Mouse (Mus musculus): Measurements from ENCODE around the gene Pdx1. TPM values are rescaled to one million over a fixed set of nuclear protein-coding genes. Genes with fewer than 3 reads are reported as not detected.

Gene Pdx1
- polyA plus RNA-seq, 1 experiment from 2014 or later, result 8.1 TPM

DNA sequence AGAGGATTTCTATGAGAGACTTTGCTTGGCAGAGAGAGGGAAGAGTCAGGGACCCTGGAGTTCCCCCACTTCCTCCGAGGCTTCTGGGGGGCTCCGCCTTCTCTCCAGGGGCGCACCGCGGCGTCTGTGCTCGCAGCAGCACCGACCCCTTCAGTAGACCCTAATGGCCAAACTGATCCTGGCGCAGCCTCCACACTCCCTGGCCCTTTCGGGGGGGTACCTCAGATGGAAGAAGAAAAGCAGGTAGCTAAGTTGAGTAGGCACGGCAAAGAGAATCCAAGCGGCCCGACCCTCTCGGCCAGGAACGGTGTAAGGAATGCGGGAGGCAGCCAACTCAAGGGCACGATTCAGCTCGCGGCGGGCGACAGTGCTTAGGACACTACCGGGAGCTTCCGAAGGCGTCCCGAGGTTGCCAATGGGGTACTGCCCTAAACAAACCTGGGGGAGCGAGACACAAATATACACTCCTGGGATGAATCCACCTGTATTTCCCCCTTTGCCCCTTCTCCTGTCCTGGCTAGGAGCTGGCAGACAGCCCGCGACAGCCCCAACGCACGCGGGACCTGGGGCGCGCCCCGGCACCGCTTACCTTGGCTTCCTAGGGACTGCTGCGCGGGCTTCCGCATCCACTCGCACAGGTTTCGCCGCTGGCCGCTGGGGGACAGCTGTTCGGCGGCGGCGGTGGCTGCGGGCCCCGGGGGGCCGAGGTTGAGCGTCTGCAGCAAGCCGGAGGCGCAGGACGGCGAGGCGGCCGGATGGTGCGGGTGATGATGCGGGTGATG, 36.3 kb downstream of the Pdx1 start:
- Histone ChIP-seq H3K4me1 (ENCODE audit: control insufficient read depth, insufficient read depth, low read length) (no peaks in the 10 kb centered on the region; the same call in none of the 2 replicates), H3K9ac (ENCODE audit: low read length) (peak overlapping the region; percentile 23; the same call in 1 of the 2 replicates), H3K9me3 (replicated peaks; ENCODE audit: control insufficient read depth, low read length) (no peaks in the 10 kb centered on the region), H3K4me3 (replicated peaks; ENCODE audit: low read length) (peak overlapping the region; percentile 33), H3K27ac (ENCODE audit: low read length) (peak overlapping the region; percentile 27; the same call in 1 of the 2 replicates), H3K4me2 (ENCODE audit: low read depth, low read length) (peak overlapping the region; percentile 29; the same call in 1 of the 2 replicates), H3K27me3 (ENCODE audit: control insufficient read depth, insufficient read depth, low read length) (peaks cover 99% of the 10 kb centered on the region), H3K36me3 (ENCODE audit: control insufficient read depth, insufficient read depth, low read length) (no peaks in the 10 kb centered on the region)
- under 1% methylated on average over 58 of the region's 58 CpGs for WGBS
- no peak for ATAC-seq (ENCODE audit: insufficient read depth, low FRiP score)

GRCm38 (mm10) chr5:147306638-147307397, 37.1 kb downstream of the Pdx1 start, which contains the start of gene Cdx2:
Gene Cdx2 (minus strand): TSS chr5:147307270.
- no peaks in the 10 kb centered on the region for H3K9me3 ChIP-seq (replicated peaks; ENCODE audit: control insufficient read depth, low read length)
- peaks cover 99% of the 10 kb centered on the region for H3K27me3 ChIP-seq (ENCODE audit: control insufficient read depth, insufficient read depth, low read length)
- H3K4me2 ChIP-seq (ENCODE audit: low read depth, low read length), result peak within 1 kb of the TSS; percentile 29
- WGBS, result under 1% methylated on average over 63 of the region's 63 CpGs
- H3K9ac ChIP-seq (ENCODE audit: low read length), result peak within 1 kb of the TSS; percentile 23
- peak within 1 kb of the TSS; percentile 27; the same call in 1 of the 2 replicates for H3K27ac ChIP-seq (ENCODE audit: low read length)
- H3K36me3 ChIP-seq (ENCODE audit: control insufficient read depth, insufficient read depth, low read length), result no peaks in the 10 kb centered on the region
- H3K4me1 ChIP-seq (ENCODE audit: control insufficient read depth, insufficient read depth, low read length), result no peaks in the 10 kb centered on the region; the same call in 1 of the 2 replicates
- peak within 1 kb of the TSS; percentile 33 for H3K4me3 ChIP-seq (replicated peaks; ENCODE audit: low read length)
- ATAC-seq (ENCODE audit: insufficient read depth, low FRiP score), result peak; percentile 72

DNA sequence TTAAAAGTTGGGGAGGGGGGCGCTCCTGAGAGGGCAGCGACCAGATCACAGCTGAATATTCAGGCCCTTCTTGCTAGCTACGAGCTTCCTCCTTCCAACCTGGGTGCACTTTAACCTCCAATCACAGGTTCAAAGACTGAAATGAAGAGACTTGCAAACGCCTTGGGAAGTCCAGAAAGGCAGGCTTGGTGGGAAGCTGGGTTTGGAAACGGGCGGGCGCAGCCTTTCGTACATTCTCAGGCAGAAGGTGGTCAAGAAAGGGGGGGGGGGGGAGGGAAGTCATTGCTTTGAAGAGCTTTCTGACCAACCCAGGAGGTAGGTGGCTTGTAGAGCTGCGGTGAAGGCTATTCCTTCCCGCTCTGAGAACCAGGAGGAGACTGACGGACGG, 37.6 kb downstream of the Pdx1 start:
- H3K4me2 ChIP-seq (ENCODE audit: low read depth, low read length), result peak overlapping the region; percentile 12; the same call in 1 of the 2 replicates
- H3K9ac ChIP-seq (ENCODE audit: low read length), result no peak overlapping the region
- H3K4me1 ChIP-seq (ENCODE audit: control insufficient read depth, insufficient read depth, low read length), result no peaks in the 10 kb centered on the region; the same call in 1 of the 2 replicates
- H3K4me3 ChIP-seq (replicated peaks; ENCODE audit: low read length), result peak overlapping the region; percentile 33; the same call in 1 of the 2 replicates
- no peaks in the 10 kb centered on the region for H3K36me3 ChIP-seq (ENCODE audit: control insufficient read depth, insufficient read depth, low read length)
- WGBS, result 4% methylated on average over 12 of the region's 12 CpGs
- no peaks in the 10 kb centered on the region for H3K9me3 ChIP-seq (replicated peaks; ENCODE audit: control insufficient read depth, low read length)
- no peak overlapping the region for H3K27ac ChIP-seq (ENCODE audit: low read length)
- ATAC-seq (ENCODE audit: insufficient read depth, low FRiP score), result 0 out of 2 replicates have a peak, but pooled peaks have one; percentile 2
- peaks cover 99% of the 10 kb centered on the region for H3K27me3 ChIP-seq (ENCODE audit: control insufficient read depth, insufficient read depth, low read length)

DNA sequence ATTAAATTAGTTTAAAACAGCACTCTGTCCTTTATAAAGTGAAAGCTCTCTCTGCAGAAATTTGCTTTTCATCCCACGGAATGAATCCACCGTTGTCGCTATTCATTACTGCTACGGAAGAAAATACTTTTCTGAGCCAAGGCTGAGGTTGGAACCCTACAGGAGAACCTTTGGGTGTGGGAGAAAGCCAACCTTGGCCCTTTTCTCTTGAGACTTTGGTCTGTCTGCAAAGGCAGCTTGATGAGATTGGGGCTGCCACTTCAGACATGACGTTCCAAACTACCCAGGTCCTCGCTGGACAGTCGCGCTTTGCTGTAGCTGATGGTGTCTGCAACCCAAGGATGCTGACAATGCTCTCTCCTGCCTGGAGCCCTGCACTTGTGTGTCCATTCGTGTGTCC, 38.7 kb downstream of the Pdx1 start:
- H3K9me3 ChIP-seq (replicated peaks; ENCODE audit: control insufficient read depth, low read length), result no peaks in the 10 kb centered on the region
- H3K4me2 ChIP-seq (ENCODE audit: low read depth, low read length), result no peak overlapping the region
- H3K9ac ChIP-seq (ENCODE audit: low read length), result no peak overlapping the region
- H3K27ac ChIP-seq (ENCODE audit: low read length), result no peak overlapping the region
- ATAC-seq (ENCODE audit: insufficient read depth, low FRiP score), result no peak
- H3K4me1 ChIP-seq (ENCODE audit: control insufficient read depth, insufficient read depth, low read length), result no peaks in the 10 kb centered on the region; the same call in 1 of the 2 replicates
- H3K4me3 ChIP-seq (replicated peaks; ENCODE audit: low read length), result no peak overlapping the region
- 14% methylated on average over 9 of the region's 9 CpGs for WGBS
- peaks cover 99% of the 10 kb centered on the region for H3K27me3 ChIP-seq (ENCODE audit: control insufficient read depth, insufficient read depth, low read length)
- H3K36me3 ChIP-seq (ENCODE audit: control insufficient read depth, insufficient read depth, low read length), result no peaks in the 10 kb centered on the region

DNA sequence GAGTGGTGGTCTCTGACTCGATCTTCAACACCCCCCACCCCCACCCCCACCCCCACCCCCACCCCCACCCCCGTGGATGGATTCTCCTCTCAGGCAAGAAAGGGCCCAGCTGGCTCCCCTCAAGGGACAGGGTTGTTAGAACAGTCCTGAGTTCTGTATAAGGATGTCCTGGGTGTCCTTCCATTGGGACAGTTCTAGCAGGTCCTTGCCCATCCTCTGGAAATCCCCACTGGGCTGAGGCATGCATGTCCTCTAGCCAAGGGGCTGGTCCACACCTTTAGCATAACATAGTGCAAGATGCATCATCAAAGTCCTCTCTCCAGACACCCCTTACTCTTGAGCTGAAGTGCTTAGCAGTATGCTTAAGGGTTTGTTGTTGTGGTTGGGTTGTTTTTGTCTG, 40.0 kb downstream of the Pdx1 start:
- WGBS, result 0% methylated on average over 2 of the region's 2 CpGs
- H3K9me3 ChIP-seq (replicated peaks; ENCODE audit: control insufficient read depth, low read length), result no peaks in the 10 kb centered on the region
- no peak for ATAC-seq (ENCODE audit: insufficient read depth, low FRiP score)
- no peaks in the 10 kb centered on the region for H3K36me3 ChIP-seq (ENCODE audit: control insufficient read depth, insufficient read depth, low read length)
- H3K4me3 ChIP-seq (replicated peaks; ENCODE audit: low read length), result no peak overlapping the region
- H3K4me1 ChIP-seq (ENCODE audit: control insufficient read depth, insufficient read depth, low read length), result no peaks in the 10 kb centered on the region; the same call in 1 of the 2 replicates
- peaks cover 99% of the 10 kb centered on the region for H3K27me3 ChIP-seq (ENCODE audit: control insufficient read depth, insufficient read depth, low read length)
- H3K27ac ChIP-seq (ENCODE audit: low read length), result no peak overlapping the region
- H3K4me2 ChIP-seq (ENCODE audit: low read depth, low read length), result no peak overlapping the region
- no peak overlapping the region for H3K9ac ChIP-seq (ENCODE audit: low read length)

DNA sequence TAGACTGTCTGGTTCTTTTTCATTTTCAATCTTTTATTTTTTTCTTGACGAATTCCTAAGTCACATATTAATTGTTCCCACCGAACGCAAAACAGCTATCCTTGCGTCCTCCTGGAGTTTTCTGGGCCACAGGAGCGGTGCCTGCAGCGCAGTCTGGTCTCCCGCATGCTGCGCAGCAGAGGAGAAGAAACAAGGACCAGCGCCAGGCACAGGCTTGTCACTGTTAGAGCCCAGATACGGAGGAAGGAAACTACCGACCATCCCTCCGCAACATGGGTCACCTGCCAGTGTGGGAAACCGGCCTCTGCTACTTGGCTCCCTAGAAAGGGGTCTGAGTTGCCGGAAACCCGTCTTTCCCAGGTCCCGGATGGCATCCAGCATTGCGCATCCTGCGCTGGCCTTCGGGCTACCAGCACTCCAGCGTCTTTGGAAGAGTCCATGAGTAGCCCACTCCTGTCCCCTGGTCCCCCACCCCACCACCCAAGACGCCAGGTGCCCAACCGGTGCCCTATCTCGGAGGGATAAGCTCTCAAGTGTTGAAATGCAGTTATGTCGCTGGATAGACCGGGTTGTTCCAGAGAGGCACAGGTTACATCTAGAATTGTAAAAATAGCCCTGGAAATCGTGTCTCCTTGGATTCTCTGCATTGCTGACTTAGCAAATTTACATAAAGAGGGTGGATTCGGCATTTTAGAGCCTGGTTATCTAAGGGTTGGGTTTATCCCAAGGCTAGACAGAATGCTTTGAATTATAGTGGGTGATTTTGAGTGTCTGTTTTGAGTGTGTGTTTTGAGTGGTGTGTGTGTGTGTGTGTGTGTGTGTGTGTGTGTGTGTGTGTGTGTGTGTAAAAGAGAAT, 43.3 kb downstream of the Pdx1 start:
- 5% methylated on average over 27 of the region's 27 CpGs for WGBS
- no peak for ATAC-seq (ENCODE audit: insufficient read depth, low FRiP score)
- H3K9ac ChIP-seq (ENCODE audit: low read length), result no peak overlapping the region
- H3K4me2 ChIP-seq (ENCODE audit: low read depth, low read length), result no peak overlapping the region
- H3K4me1 ChIP-seq (ENCODE audit: control insufficient read depth, insufficient read depth, low read length), result no peaks in the 10 kb centered on the region
- peaks cover 97% of the 10 kb centered on the region for H3K27me3 ChIP-seq (ENCODE audit: control insufficient read depth, insufficient read depth, low read length)
- H3K4me3 ChIP-seq (replicated peaks; ENCODE audit: low read length), result no peak overlapping the region
- H3K9me3 ChIP-seq (replicated peaks; ENCODE audit: control insufficient read depth, low read length), result no peaks in the 10 kb centered on the region
- H3K36me3 ChIP-seq (ENCODE audit: control insufficient read depth, insufficient read depth, low read length), result no peaks in the 10 kb centered on the region
- H3K27ac ChIP-seq (ENCODE audit: low read length), result no peak overlapping the region

DNA sequence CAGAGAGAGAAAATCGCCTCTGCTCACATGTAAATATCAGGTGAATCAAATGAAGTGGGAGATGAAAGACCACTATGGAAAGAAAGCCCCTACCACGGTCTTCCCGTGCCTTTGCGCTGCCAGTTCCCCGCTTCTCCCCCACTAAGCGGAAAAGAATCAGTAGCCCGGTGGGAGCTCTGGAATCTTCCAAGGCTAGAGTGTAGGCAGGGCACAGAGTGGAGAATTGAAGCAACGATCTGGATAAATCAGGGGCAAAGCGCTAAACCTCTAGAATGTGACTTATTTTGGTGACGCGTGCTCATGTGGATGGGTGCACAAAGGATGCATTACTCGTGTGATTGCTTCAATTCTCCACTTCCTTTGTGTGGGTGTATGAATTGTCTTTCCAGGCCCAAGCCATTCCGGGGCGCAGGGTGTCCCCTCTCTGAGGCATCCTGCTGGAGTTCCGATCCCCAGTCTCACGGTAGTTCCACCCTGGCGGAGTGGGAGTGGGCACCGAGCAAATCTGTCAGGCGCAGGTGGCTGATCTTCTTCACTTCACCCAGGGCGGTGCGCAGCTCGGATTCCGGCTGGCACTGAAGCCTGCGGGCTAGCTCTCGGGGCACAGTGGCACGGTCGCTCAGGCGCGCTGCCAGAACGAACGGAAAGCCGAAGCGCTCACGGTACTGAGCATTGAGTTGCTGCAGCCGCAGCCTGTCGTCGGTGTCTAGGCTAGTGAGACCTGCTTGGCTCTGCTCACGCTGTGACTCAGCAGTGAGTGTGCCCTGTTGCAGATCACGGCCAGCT, 45.1 kb downstream of the Pdx1 start:
- H3K27ac ChIP-seq (ENCODE audit: low read length), result no peak overlapping the region
- WGBS, result 2% methylated on average over 39 of the region's 39 CpGs
- 0 out of 2 replicates have a peak overlapping the region, but pooled peaks have one; percentile 3 for H3K4me3 ChIP-seq (replicated peaks; ENCODE audit: low read length)
- H3K9ac ChIP-seq (ENCODE audit: low read length), result 0 out of 2 replicates have a peak overlapping the region, but pooled peaks have one; percentile 5
- ATAC-seq (ENCODE audit: insufficient read depth, low FRiP score), result 0 out of 2 replicates have a peak, but pooled peaks have one; percentile 27
- H3K36me3 ChIP-seq (ENCODE audit: control insufficient read depth, insufficient read depth, low read length), result no peaks in the 10 kb centered on the region
- H3K4me2 ChIP-seq (ENCODE audit: low read depth, low read length), result no peak overlapping the region
- no peaks in the 10 kb centered on the region for H3K4me1 ChIP-seq (ENCODE audit: control insufficient read depth, insufficient read depth, low read length)
- H3K9me3 ChIP-seq (replicated peaks; ENCODE audit: control insufficient read depth, low read length), result no peaks in the 10 kb centered on the region
- peaks cover 90% of the 10 kb centered on the region for H3K27me3 ChIP-seq (ENCODE audit: control insufficient read depth, insufficient read depth, low read length)
